In the genomic region with DNA sequence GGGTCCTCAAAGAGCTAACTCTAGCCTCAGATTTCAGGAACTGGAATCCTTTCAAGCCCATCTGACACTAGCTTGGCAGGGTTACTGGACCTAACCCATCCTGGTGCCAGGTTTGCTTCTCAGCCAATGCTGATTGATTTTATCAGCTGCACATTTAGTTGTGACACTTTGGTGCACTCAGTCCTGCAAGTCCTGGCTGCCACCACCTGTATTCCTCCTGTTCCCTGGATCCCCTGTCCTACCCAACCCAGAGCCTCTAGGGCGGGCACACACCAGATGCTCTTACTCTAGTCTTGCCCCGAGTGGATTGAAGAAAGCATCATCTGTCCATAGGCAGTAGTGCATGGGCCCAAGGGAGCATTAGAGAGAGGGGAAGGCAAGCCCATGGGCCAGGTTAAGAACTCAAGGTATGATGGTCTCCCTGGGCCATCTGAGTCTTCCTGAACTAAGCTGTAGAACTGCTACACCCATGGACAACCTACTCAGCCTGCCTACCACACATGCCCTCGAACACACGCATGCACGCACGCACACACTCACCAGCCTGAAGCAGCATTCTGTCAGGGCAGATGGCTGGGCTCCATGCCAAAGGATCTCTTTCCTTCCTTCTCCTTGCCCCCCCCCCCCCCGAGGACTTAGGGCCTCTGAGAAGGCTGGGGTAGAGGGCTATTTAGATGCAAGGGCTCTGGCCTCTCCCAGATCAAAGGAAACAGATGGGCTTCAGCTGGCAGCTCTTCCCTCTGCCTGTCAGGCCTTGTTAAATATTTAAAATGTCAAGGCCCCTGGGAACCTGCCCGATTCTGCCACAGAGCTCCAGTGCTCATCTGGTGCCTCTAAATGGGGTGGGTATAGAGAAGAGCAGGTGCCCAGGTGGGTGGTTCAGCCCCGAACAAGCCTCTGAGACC, we compare ENCODE assay signal across 9 mouse cellular contexts. TPM values are rescaled to one million over a fixed set of nuclear protein-coding genes. Genes with fewer than 3 reads are reported as not detected.
DNase-seq lines count a peak whose midpoint lies in the region; ATAC-seq lines count a peak whose summit lies in the region.
"Had no signal": no experiment of that assay in that cellular context is flagged by ENCODE, and none has a peak within 500 bp of the region (broad histone marks: within the 10 kb centered on the region; RNA-seq: fewer than 3 reads in every experiment).

No protein-coding gene starts in this region.

- H3K27me3 ChIP-seq in embryonic facial prominence, embryonic 10.5 days (replicated peaks; ENCODE audit: low read depth, poor library complexity, severe bottlenecking): peaks cover 88% of the 10 kb centered on the region
- no peaks in the 10 kb centered on the region for H3K27me3 ChIP-seq in midbrain, embryonic 12.5 days
- peaks cover 78% of the 10 kb centered on the region for H3K27me3 ChIP-seq in heart, embryonic 10.5 days (ENCODE audit: insufficient read depth, poor library complexity, severe bottlenecking)

- no peak overlapping the region for H3K9ac ChIP-seq in midbrain, embryonic 12.5 days (replicated peaks)

- ATAC-seq in midbrain, embryonic 12.5 days (ENCODE audit: low FRiP score, low read depth): peak; percentile 85

- WGBS in embryonic facial prominence, embryonic 10.5 days: 78% methylated on average over 9 of the region's 9 CpGs
- WGBS in midbrain, embryonic 12.5 days: 73% methylated on average over 9 of the region's 9 CpGs
- 73% methylated on average over 9 of the region's 9 CpGs for WGBS in heart, embryonic 10.5 days

- no peaks in the 10 kb centered on the region for H3K9me3 ChIP-seq in embryonic facial prominence, embryonic 10.5 days
- H3K9me3 ChIP-seq in midbrain, embryonic 12.5 days: no peaks in the 10 kb centered on the region
- H3K9me3 ChIP-seq in heart, embryonic 10.5 days: no peaks in the 10 kb centered on the region
- H3K9me3 ChIP-seq: megakaryocyte, embryonic 14.5 days had no signal

- peak; percentile 40 for DNase-seq in layer of hippocampus, adult 11-12 months (ENCODE audit: low spot score)
- DNase-seq in layer of hippocampus, postnatal 36 days: no peak
- DNase-seq in adrenal gland, postnatal 14 days: peak; percentile 58
- DNase-seq in embryonic facial prominence, embryonic 10.5 days (ENCODE audit: low spot score): peak; percentile 20
- DNase-seq in heart, adult 8-10 months (ENCODE audit: low spot score): no peak
- no peak for DNase-seq in heart, embryonic 10.5 days (ENCODE audit: low spot score)
- DNase-seq in gastrocnemius, postnatal 25 days: no peak

- H3K4me1 ChIP-seq in embryonic facial prominence, embryonic 10.5 days: no peaks in the 10 kb centered on the region
- H3K4me1 ChIP-seq in midbrain, embryonic 12.5 days: no peaks in the 10 kb centered on the region
- no peaks in the 10 kb centered on the region for H3K4me1 ChIP-seq in heart, embryonic 10.5 days

- no peak overlapping the region for H3K4me3 ChIP-seq in embryonic facial prominence, embryonic 10.5 days
- H3K4me3 ChIP-seq in midbrain, embryonic 12.5 days: no peak overlapping the region
- H3K4me3 ChIP-seq in heart, embryonic 10.5 days: no peak overlapping the region
- H3K4me3 ChIP-seq: megakaryocyte, embryonic 14.5 days had no signal

- H3K27ac ChIP-seq in embryonic facial prominence, embryonic 10.5 days (replicated peaks): no peak overlapping the region
- H3K27ac ChIP-seq in midbrain, embryonic 12.5 days (replicated peaks): no peak overlapping the region; the same call in 1 of the 2 replicates
- H3K27ac ChIP-seq in heart, embryonic 10.5 days: no peak overlapping the region

- H3K36me3 ChIP-seq in embryonic facial prominence, embryonic 10.5 days (replicated peaks): no peaks in the 10 kb centered on the region
- H3K36me3 ChIP-seq in midbrain, embryonic 12.5 days: no peaks in the 10 kb centered on the region
- no peaks in the 10 kb centered on the region for H3K36me3 ChIP-seq in heart, embryonic 10.5 days

- no peak overlapping the region for H3K4me2 ChIP-seq in midbrain, embryonic 12.5 days (replicated peaks)

RNA-seq across cellular contexts. Expression of a gene that starts 21.7 kb away (rescaled TPM):
- total RNA-seq in layer of hippocampus, postnatal 36 days (2021): 100 to 1,000 TPM; 151 to 152 TPM
- 16.3 and 20.9 TPM in 2 replicates for total RNA-seq in adrenal gland, postnatal 14 days (2021)
- polyA plus RNA-seq in embryonic facial prominence, embryonic 10.5 days (2016; fragmentation: Nextera tagmentation; extraction: Ambion mirVana): 0.25 and 0.39 TPM in 2 replicates
- 0.94 and 0.99 TPM in 2 replicates for polyA plus RNA-seq in midbrain, embryonic 12.5 days (2016; fragmentation: Nextera tagmentation; extraction: Ambion mirVana)
- total RNA-seq in heart, adult 8-10 months (2022): under 1 TPM; 0.16 to 0.53 (median 0.21) TPM
- 0.11 and 0.21 TPM in 2 replicates for polyA plus RNA-seq in heart, embryonic 10.5 days (2016; fragmentation: Nextera tagmentation; extraction: Ambion mirVana)
- 10 to 100 TPM; 10.6 to 11.8 TPM for total RNA-seq in gastrocnemius, postnatal 25 days (2021)

RNA-seq across cellular contexts. Expression of a gene that starts 41.2 kb away (rescaled TPM):
- 10 to 100 TPM; 15.5 to 19.3 TPM for total RNA-seq in layer of hippocampus, postnatal 36 days (2021)
- 183 and 214 TPM in 2 replicates for total RNA-seq in adrenal gland, postnatal 14 days (2021)
- 15.7 and 19.3 TPM in 2 replicates for polyA plus RNA-seq in embryonic facial prominence, embryonic 10.5 days (2016; fragmentation: Nextera tagmentation; extraction: Ambion mirVana)
- 36.2 and 43.1 TPM in 2 replicates for polyA plus RNA-seq in midbrain, embryonic 12.5 days (2016; fragmentation: Nextera tagmentation; extraction: Ambion mirVana)
- total RNA-seq in heart, adult 8-10 months (2022): 100 to 1,000 TPM; 152 to 198 (median 182) TPM
- polyA plus RNA-seq in heart, embryonic 10.5 days (2016; fragmentation: Nextera tagmentation; extraction: Ambion mirVana): 18.6 and 30.3 TPM in 2 replicates
- 100 to 1,000 TPM; 116 to 139 TPM for total RNA-seq in gastrocnemius, postnatal 25 days (2021)

Comparison
In these comparisons a context has a peak if more than half of its experiments do, and no peak if none do; other contexts are left out.
1. DNase-seq: peak in layer of hippocampus, adult 11-12 months (single experiment), adrenal gland, postnatal 14 days (single experiment) and embryonic facial prominence, embryonic 10.5 days (single experiment); none in layer of hippocampus, postnatal 36 days (0 of 2), heart, adult 8-10 months (single experiment), heart, embryonic 10.5 days (single experiment) and gastrocnemius, postnatal 25 days (single experiment).
2. RNA of a gene that starts 21.7 kb away (total RNA-seq): 151 to 152 TPM in layer of hippocampus, postnatal 36 days, 16.3 to 20.9 TPM in adrenal gland, postnatal 14 days and 10.6 to 11.8 TPM in gastrocnemius, postnatal 25 days; 0.16 to 0.53 TPM in heart, adult 8-10 months; every median in the first group is over 4 times any median in the second.